Mouse (Mus musculus): ENCODE measurements around the gene Nod2. TPM values are rescaled to one million over a fixed set of nuclear protein-coding genes. Genes with fewer than 3 reads are reported as not detected.

Gene Nod2
- total and polyA plus RNA-seq, 3 experiments, result 0.22 to 0.50 TPM; not detected in 1

DNA sequence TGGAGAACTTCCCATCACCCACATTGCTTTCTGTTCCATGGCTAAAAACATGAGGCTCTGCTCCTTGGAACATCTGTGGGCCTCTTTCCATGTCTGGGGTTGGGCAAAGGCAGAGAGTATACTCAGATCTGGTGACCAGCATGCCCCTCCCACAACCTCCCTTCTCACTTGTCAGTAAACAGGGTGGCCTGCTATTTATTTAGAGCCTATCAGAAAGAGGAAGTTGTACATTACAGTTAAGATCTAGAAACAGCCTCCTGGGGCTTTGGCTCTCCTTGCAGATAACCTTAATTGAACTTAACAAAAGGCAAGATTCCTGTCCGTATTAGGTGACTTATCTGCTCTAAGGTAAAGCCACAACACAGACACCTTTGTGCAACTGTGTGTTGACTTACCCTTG is 19.3 kb downstream of the Nod2 start (continued):
- TF ChIP-seq SIN3A (IDR thresholded peaks at IDR 0.05; ENCODE audit: low read length), result peak; percentile 88
- TF ChIP-seq NRF1 (IDR thresholded peaks at IDR 0.05; ENCODE audit: insufficient read depth, low read depth, low read length, poor library complexity, severe bottlenecking), result no peak
- TF ChIP-seq USF1 (IDR thresholded peaks at IDR 0.05; ENCODE audit: low read depth, low read length), result peak; percentile 27; the same call in 1 of the 2 replicates
- 0 out of 2 replicates have a peak, but pooled peaks have one; percentile 4 for TF ChIP-seq MAFK (IDR thresholded peaks at IDR 0.05; ENCODE audit: borderline replicate concordance, low read depth, low read length)
- TF ChIP-seq GATA1 (IDR thresholded peaks at IDR 0.05; ENCODE audit: low read depth, low read length), result peak; percentile 87
- TF ChIP-seq MXI1 (IDR thresholded peaks at IDR 0.05; ENCODE audit: low read depth, low read length), result peak; percentile 56; the same call in 1 of the 2 replicates
- TF ChIP-seq MYB (IDR thresholded peaks at IDR 0.05; ENCODE audit: low read depth, low read length), result peak; percentile 56; the same call in 1 of the 2 replicates

DNA sequence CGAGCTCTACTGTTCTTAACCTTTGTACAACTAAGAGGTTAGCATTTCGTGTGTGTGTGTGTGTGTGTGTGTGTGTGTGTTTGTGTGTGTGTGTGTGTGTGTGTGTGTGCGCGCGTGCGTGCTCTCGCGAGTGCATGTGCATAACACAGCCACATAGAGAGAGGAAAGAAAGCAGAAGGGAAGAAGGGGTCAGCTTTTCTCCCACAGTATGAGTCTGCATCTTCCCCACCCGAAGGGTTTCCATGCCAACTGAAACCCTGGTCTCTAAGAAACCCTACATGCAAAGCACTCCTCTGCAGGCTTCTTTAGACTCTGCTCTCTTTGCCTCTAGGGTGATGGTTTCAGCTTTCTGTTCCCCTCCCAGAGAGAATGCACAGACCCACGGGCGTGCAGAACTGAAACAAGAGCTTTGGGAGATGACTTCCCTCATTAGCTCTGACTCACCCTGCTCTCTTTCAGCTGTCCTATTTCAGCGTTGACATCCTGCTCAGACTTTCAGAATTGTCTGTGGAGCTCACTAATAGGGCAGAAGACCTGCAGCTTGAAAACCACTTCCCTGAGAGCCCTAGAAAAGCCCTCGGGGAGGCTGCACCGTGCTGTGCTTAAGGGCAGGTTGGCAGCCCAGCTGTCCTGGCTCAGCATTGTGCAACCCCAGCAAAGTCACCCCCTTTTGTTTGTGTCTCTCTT is 21.4 kb downstream of the Nod2 start:
- peak overlapping the region; percentile 70 for H3K27ac ChIP-seq (ENCODE audit: control insufficient read depth, low read depth, low read length)
- no peaks in the 10 kb centered on the region for H3K79me2 ChIP-seq (ENCODE audit: control insufficient read depth, insufficient read depth, low read length, poor library complexity)
- peaks cover 0 to 24% of the 10 kb centered on the region in 2 experiments; a peak in 2 of 4 replicates for H3K36me3 ChIP-seq (ENCODE audit: control insufficient read depth in 1 of 2, insufficient read depth in 2 of 2, low read length in 2 of 2)
- DNase-seq (ENCODE audit: low read depth, low spot score), result peak; percentile 67
- H3K9me3 ChIP-seq (replicated peaks; ENCODE audit: insufficient read depth, low read length), result no peaks in the 10 kb centered on the region
- peaks cover 42 to 44% of the 10 kb centered on the region in 2 experiments for H3K4me1 ChIP-seq (ENCODE audit: control insufficient read depth in 1 of 2, insufficient read depth in 2 of 2, low read length in 2 of 2)
- no peaks in the 10 kb centered on the region for H3K27me3 ChIP-seq (ENCODE audit: control insufficient read depth in 1 of 2, insufficient read depth in 2 of 2, low read length in 2 of 2)
- peak overlapping the region; percentile 48 to 70 for H3K4me3 ChIP-seq (ENCODE audit: control insufficient read depth in 1 of 2, insufficient read depth in 1 of 2, low read depth in 2 of 2, low read length in 2 of 2)
- peak overlapping the region; percentile 55 for H3K9ac ChIP-seq (ENCODE audit: control insufficient read depth, low read depth, low read length, poor library complexity, severe bottlenecking)
- peak in 1 of 2 experiments; percentile 34; a peak in 1 of 4 replicates for TF ChIP-seq POLR2A (IDR thresholded peaks at IDR 0.05; ENCODE audit: control insufficient read depth in 1 of 2, insufficient read depth in 1 of 2, low read depth in 1 of 2, low read length in 2 of 2, poor library complexity in 1 of 2)
- no peak; the same call in 1 of the 2 replicates for TF ChIP-seq ETS1 (IDR thresholded peaks at IDR 0.05; ENCODE audit: low read depth, low read length)
- no peak for TF ChIP-seq EP300 (IDR thresholded peaks at IDR 0.05; ENCODE audit: low read depth in 1 of 2, low read length in 2 of 2)
- peak; percentile 24; the same call in 1 of the 2 replicates for TF ChIP-seq NELFE (IDR thresholded peaks at IDR 0.05; ENCODE audit: low read depth, low read length)
- no peak for TF ChIP-seq RAD21 (IDR thresholded peaks at IDR 0.05; ENCODE audit: low read depth, low read length)
- no peak for TF ChIP-seq ELF1 (IDR thresholded peaks at IDR 0.05; ENCODE audit: low read depth, low read length)
- 0 out of 2 replicates have a peak, but pooled peaks have one; percentile 17 for TF ChIP-seq MXI1 (IDR thresholded peaks at IDR 0.05; ENCODE audit: low read depth, low read length)
- peak; percentile 72 for TF ChIP-seq CHD2 (IDR thresholded peaks at IDR 0.05; ENCODE audit: low read length)
- no peak for TF ChIP-seq CTCF (IDR thresholded peaks at IDR 0.05 in 2 of 3, conservative IDR thresholded peaks at IDR 0.05 in 1 of 3; ENCODE audit: control insufficient read depth in 1 of 3, insufficient read depth in 1 of 3, low read depth in 2 of 3, low read length in 3 of 3, poor library complexity in 1 of 3, severe bottlenecking in 1 of 3)
- no peak for TF ChIP-seq GABPA (IDR thresholded peaks at IDR 0.05; ENCODE audit: low read depth, low read length)
- TF ChIP-seq TBP (IDR thresholded peaks at IDR 0.05; ENCODE audit: low read depth, low read length), result 0 out of 2 replicates have a peak, but pooled peaks have one; percentile 35
- TF ChIP-seq USF2 (IDR thresholded peaks at IDR 0.05; ENCODE audit: borderline replicate concordance in 1 of 2, insufficient read depth in 1 of 2, low read depth in 1 of 2, low read length in 2 of 2), result no peak
- TF ChIP-seq ZMIZ1 (IDR thresholded peaks at IDR 0.05; ENCODE audit: low read depth, low read length), result 0 out of 2 replicates have a peak, but pooled peaks have one; percentile 21
- TF ChIP-seq UBTF (IDR thresholded peaks at IDR 0.05; ENCODE audit: borderline replicate concordance, insufficient read depth, low read depth, low read length), result no peak
- no peak for TF ChIP-seq ZKSCAN1 (IDR thresholded peaks at IDR 0.05; ENCODE audit: low read depth, low read length)
- TF ChIP-seq POLR2AphosphoS2 (IDR thresholded peaks at IDR 0.05; ENCODE audit: low read length), result no peak
